ENCODE assay signal across 8 mouse cellular contexts in the genomic region with DNA sequence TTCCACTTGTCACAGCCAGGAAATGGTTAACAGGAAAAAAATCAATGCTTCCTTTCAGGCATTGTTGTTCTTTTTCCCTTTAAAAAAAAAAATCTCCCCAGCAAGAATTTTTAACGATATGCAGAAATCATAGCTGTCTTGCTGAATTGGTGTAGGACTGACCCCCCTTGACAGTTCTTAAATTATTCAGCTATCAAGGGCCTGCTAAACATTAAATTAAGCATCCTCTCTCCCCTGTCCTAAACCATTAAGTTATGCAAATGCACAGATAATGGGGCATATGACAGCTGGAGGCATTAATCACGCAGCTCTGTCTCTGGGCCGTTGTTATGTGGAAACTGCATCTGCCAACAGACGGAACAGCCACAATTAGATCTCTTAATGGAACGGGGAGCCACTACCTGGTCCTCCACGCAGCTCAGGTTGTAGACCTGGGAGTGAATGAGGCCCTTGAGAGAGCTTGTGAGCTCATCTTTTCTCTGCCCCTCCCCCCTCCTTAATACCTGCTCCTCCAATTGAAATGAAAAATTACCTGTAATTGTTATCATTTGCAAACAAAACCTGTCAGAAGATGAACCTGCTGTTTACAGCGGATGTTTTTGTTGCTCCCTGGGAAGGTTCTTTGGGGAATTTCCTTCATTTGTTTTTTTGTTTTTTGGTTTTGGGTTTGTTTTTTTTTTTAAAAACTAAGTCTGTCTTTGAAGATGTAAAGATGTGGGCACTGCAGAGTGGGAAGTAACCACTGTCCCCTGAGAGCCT.
A peak's percentile ranks its signal among the peaks of the same experiment; 100 is the strongest.
DNase-seq lines count a peak whose midpoint lies in the region; ATAC-seq and TF ChIP-seq lines count a peak whose summit lies in the region.
"Had no signal": no experiment of that assay in that cellular context is flagged by ENCODE, and none has a peak within 500 bp of the region (broad histone marks: within the 10 kb centered on the region; RNA-seq: fewer than 3 reads in every experiment).

No protein-coding gene starts in this region.

- peak; percentile 88 for ATAC-seq in hindbrain, embryonic 11.5 days (ENCODE audit: low FRiP score)
- ATAC-seq in midbrain, postnatal 0 days (ENCODE audit: low FRiP score), result peak; percentile 83

- no peak overlapping the region for H3K4me3 ChIP-seq in brown adipose tissue, adult 24 weeks (ENCODE audit: insufficient read depth, low read depth, low read length)
- no peak overlapping the region for H3K4me3 ChIP-seq in hindbrain, embryonic 11.5 days (ENCODE audit: low read depth, low read length)
- no peak overlapping the region for H3K4me3 ChIP-seq in midbrain, postnatal 0 days (ENCODE audit: low read depth, low read length)
- no peak overlapping the region for H3K4me3 ChIP-seq in gastrocnemius, adult 2 months
- H3K4me3 ChIP-seq: limb, embryonic 13.5 days had no signal

- DNase-seq in left cerebral cortex, postnatal 4 days, result peak; percentile 5
- DNase-seq in left cerebral cortex, postnatal 36 days (ENCODE audit: low spot score in 2 of 2), result no peak
- peak; percentile 62 for DNase-seq in hindbrain, embryonic 11.5 days (ENCODE audit: low spot score)
- DNase-seq in midbrain, postnatal 0 days (ENCODE audit: low spot score), result peak; percentile 82
- no peak for DNase-seq in thymus, postnatal 4 days
- DNase-seq in gastrocnemius, adult 2 months, result no peak

- TF ChIP-seq CTCF in midbrain, postnatal 0 days (IDR thresholded peaks at IDR 0.05), result no peak
- TF ChIP-seq CTCF in gastrocnemius, adult 2 months (IDR thresholded peaks at IDR 0.05), result no peak

- peaks cover 6% of the 10 kb centered on the region; the same call in 1 of the 2 replicates for H3K4me1 ChIP-seq in brown adipose tissue, adult 24 weeks (ENCODE audit: control insufficient read depth, insufficient read depth, insufficient read length, low read length)
- H3K4me1 ChIP-seq in hindbrain, embryonic 11.5 days (replicated peaks; ENCODE audit: control insufficient read depth, insufficient read depth, low read length), result no peaks in the 10 kb centered on the region
- 0 out of 2 replicates have a peak, but pooled peaks cover 9% of the 10 kb centered on the region for H3K4me1 ChIP-seq in midbrain, postnatal 0 days (ENCODE audit: insufficient read depth, low read length)

- no peaks in the 10 kb centered on the region for H3K27me3 ChIP-seq in hindbrain, embryonic 11.5 days (ENCODE audit: control insufficient read depth, insufficient read depth, low read length)
- H3K27me3 ChIP-seq in midbrain, postnatal 0 days (ENCODE audit: insufficient read depth, low read length), result no peaks in the 10 kb centered on the region
- H3K27me3 ChIP-seq: limb, embryonic 13.5 days had no signal

- no peak overlapping the region for H3K4me2 ChIP-seq in hindbrain, embryonic 11.5 days (replicated peaks; ENCODE audit: low read depth, low read length)
- no peak overlapping the region for H3K4me2 ChIP-seq in midbrain, postnatal 0 days (ENCODE audit: low read depth, low read length, poor library complexity, severe bottlenecking)
- H3K4me2 ChIP-seq: limb, embryonic 13.5 days had no signal

- WGBS in hindbrain, embryonic 11.5 days, result 25% methylated on average over 7 of the region's 7 CpGs
- WGBS in midbrain, postnatal 0 days, result 10% methylated on average over 7 of the region's 7 CpGs

- no peak overlapping the region for H3K9ac ChIP-seq in hindbrain, embryonic 11.5 days (ENCODE audit: low read depth, low read length)
- H3K9ac ChIP-seq in midbrain, postnatal 0 days (replicated peaks; ENCODE audit: low read length, poor library complexity, severe bottlenecking), result no peak overlapping the region
- H3K9ac ChIP-seq: limb, embryonic 13.5 days had no signal

- intact Hi-C loops in left cerebral cortex, postnatal 4 days (cut with DNase I), result no loop called here
- intact Hi-C loops in left cerebral cortex, postnatal 36 days (cut with DNase I), result no loop called here
- intact Hi-C loops in gastrocnemius, adult 2 months (cut with DNase I), result no loop called here

- H3K36me3 ChIP-seq in hindbrain, embryonic 11.5 days (ENCODE audit: control insufficient read depth, insufficient read depth, low read length), result no peaks in the 10 kb centered on the region
- no peaks in the 10 kb centered on the region for H3K36me3 ChIP-seq in midbrain, postnatal 0 days (ENCODE audit: insufficient read depth, low read length)
- H3K36me3 ChIP-seq: limb, embryonic 13.5 days had no signal

- 0 out of 2 replicates have a peak overlapping the region, but pooled peaks have one; percentile 24 for H3K27ac ChIP-seq in brown adipose tissue, adult 24 weeks (replicated peaks; ENCODE audit: low read depth, low read length)
- peak overlapping the region; percentile 61; the same call in 1 of the 2 replicates for H3K27ac ChIP-seq in hindbrain, embryonic 11.5 days (ENCODE audit: low read depth, low read length)
- H3K27ac ChIP-seq in midbrain, postnatal 0 days (ENCODE audit: low read depth, low read length), result peak overlapping the region; percentile 34; the same call in 1 of the 2 replicates
- no peak overlapping the region for H3K27ac ChIP-seq in gastrocnemius, adult 2 months
- H3K27ac ChIP-seq: limb, embryonic 13.5 days had no signal

- no peaks in the 10 kb centered on the region for H3K9me3 ChIP-seq in hindbrain, embryonic 11.5 days (ENCODE audit: control insufficient read depth, low read length)
- no peaks in the 10 kb centered on the region for H3K9me3 ChIP-seq in midbrain, postnatal 0 days (ENCODE audit: low read length)
- H3K9me3 ChIP-seq: limb, embryonic 13.5 days had no signal

Comparison
In these comparisons a context has a peak if more than half of its experiments do, and no peak if none do; other contexts are left out.
1. DNase-seq: peak in left cerebral cortex, postnatal 4 days (single experiment), hindbrain, embryonic 11.5 days (single experiment) and midbrain, postnatal 0 days (single experiment); none in left cerebral cortex, postnatal 36 days (0 of 2), thymus, postnatal 4 days (single experiment) and gastrocnemius, adult 2 months (single experiment).